Comparison of ENCODE assay signal across 7 mouse cellular contexts in the genomic region with DNA sequence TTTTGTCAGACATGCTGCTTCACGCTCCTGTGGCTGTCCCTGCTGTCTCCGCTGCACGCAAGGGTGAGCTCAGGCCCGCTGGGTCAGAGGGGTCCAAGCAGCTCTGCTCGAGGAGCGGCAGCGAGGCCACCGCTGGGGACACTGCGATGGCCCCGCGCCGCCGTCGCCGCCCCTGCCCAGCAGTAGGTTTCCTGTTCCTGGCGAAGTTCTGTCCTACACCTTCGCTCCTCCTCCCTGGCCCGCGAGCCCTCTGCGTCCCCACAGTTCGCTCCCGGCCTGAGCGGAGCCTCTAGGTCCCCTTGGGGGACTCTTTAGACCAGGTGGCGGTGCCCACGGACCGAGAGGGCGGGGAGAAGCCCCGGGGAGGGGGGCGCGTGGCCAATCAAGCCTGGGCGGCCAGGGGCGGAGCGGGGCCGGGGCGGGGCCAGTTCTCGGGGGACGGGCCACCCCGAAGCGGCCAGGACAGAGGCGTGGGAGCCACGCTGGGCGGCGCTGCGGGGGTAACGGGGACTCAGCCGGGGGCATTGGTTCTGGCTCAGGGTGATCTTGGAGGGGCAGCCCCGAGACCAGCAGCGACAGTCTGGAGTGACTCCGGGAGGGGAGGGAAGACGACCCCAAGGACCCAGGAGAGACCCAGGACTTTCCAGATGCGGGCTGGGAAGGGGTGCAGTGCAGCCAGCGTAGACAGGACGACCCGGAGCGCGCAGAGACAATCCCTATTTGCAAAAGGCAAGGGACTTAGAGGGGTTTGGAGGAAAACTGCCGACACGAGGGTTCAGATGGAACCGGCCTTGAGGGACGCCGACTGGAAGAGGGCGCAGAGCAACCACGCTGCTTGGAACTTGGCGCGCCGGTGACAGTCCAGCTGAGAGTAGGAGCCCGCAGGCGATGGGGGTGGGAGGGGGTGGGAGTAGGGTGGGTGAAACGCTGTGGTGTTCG. TPM values are rescaled to one million over a fixed set of nuclear protein-coding genes. Genes with fewer than 3 reads are reported as not detected.
DNase-seq lines count a peak whose midpoint lies in the region; ATAC-seq and TF ChIP-seq lines count a peak whose summit lies in the region.

A gene (minus strand): TSS at position 358 of the 939 bp plus-strand sequence.

- peak; percentile 53 for TF ChIP-seq CTCF in intestine, postnatal 0 days (IDR thresholded peaks at IDR 0.05; ENCODE audit: low read depth)

- H3K4me1 ChIP-seq in embryonic facial prominence, embryonic 10.5 days, result peaks cover 32% of the 10 kb centered on the region
- no peaks in the 10 kb centered on the region for H3K4me1 ChIP-seq in intestine, postnatal 0 days (replicated peaks; ENCODE audit: control insufficient read depth, insufficient read depth, low read length)
- no peaks in the 10 kb centered on the region for H3K4me1 ChIP-seq in limb, embryonic 11.5 days (ENCODE audit: control insufficient read depth, insufficient read depth, low read length)
- H3K4me1 ChIP-seq in midbrain, embryonic 13.5 days (replicated peaks), result peaks cover 19% of the 10 kb centered on the region

- no peaks in the 10 kb centered on the region for H3K9me3 ChIP-seq in embryonic facial prominence, embryonic 10.5 days
- H3K9me3 ChIP-seq in intestine, postnatal 0 days (ENCODE audit: control insufficient read depth), result no peaks in the 10 kb centered on the region
- no peaks in the 10 kb centered on the region for H3K9me3 ChIP-seq in limb, embryonic 11.5 days (ENCODE audit: control insufficient read depth, low read length)
- H3K9me3 ChIP-seq in midbrain, embryonic 13.5 days, result no peaks in the 10 kb centered on the region

- H3K4me2 ChIP-seq in intestine, postnatal 0 days (replicated peaks; ENCODE audit: low read depth), result peak within 1 kb of the TSS; percentile 98
- H3K4me2 ChIP-seq in limb, embryonic 11.5 days (ENCODE audit: low read depth, severe bottlenecking), result peak within 1 kb of the TSS; percentile 85
- peak within 1 kb of the TSS; percentile 100 for H3K4me2 ChIP-seq in midbrain, embryonic 13.5 days (replicated peaks)

- peak; percentile 91 for ATAC-seq in intestine, postnatal 0 days
- peak; percentile 95 for ATAC-seq in limb, embryonic 11.5 days (ENCODE audit: insufficient number of reproducible peaks, low FRiP score, low TSS enrichment, low read depth)
- ATAC-seq in midbrain, embryonic 13.5 days, result peak; percentile 92

- H3K4me3 ChIP-seq in embryonic facial prominence, embryonic 10.5 days, result peak within 1 kb of the TSS; percentile 70
- peak within 1 kb of the TSS; percentile 77 for H3K4me3 ChIP-seq in intestine, postnatal 0 days (ENCODE audit: low read depth, low read length)
- H3K4me3 ChIP-seq in limb, embryonic 11.5 days (ENCODE audit: low read depth, low read length), result peak within 1 kb of the TSS; percentile 67
- H3K4me3 ChIP-seq in midbrain, embryonic 13.5 days (replicated peaks), result peak within 1 kb of the TSS; percentile 59

- no peaks in the 10 kb centered on the region for H3K36me3 ChIP-seq in embryonic facial prominence, embryonic 10.5 days (replicated peaks)
- H3K36me3 ChIP-seq in intestine, postnatal 0 days (ENCODE audit: control insufficient read depth, insufficient read depth), result no peaks in the 10 kb centered on the region
- H3K36me3 ChIP-seq in limb, embryonic 11.5 days (ENCODE audit: control insufficient read depth, insufficient read depth, low read length), result no peaks in the 10 kb centered on the region
- H3K36me3 ChIP-seq in midbrain, embryonic 13.5 days, result no peaks in the 10 kb centered on the region

- peaks cover 39% of the 10 kb centered on the region for H3K27me3 ChIP-seq in embryonic facial prominence, embryonic 10.5 days (replicated peaks; ENCODE audit: low read depth, poor library complexity, severe bottlenecking)
- 0 out of 2 replicates have a peak, but pooled peaks cover 14% of the 10 kb centered on the region for H3K27me3 ChIP-seq in intestine, postnatal 0 days (replicated peaks; ENCODE audit: control insufficient read depth, insufficient read depth, low read length)
- no peaks in the 10 kb centered on the region for H3K27me3 ChIP-seq in limb, embryonic 11.5 days (ENCODE audit: control insufficient read depth, insufficient read depth, low read length)
- peaks cover 37% of the 10 kb centered on the region for H3K27me3 ChIP-seq in midbrain, embryonic 13.5 days

- H3K27ac ChIP-seq in embryonic facial prominence, embryonic 10.5 days (replicated peaks), result peak within 1 kb of the TSS; percentile 79
- peak within 1 kb of the TSS; percentile 11; the same call in 1 of the 2 replicates for H3K27ac ChIP-seq in intestine, postnatal 0 days (ENCODE audit: low read depth, low read length)
- H3K27ac ChIP-seq in limb, embryonic 11.5 days (replicated peaks; ENCODE audit: low read depth, low read length), result no peak within 1 kb of the TSS
- peak within 1 kb of the TSS; percentile 0; the same call in 1 of the 2 replicates for H3K27ac ChIP-seq in midbrain, embryonic 13.5 days

- peak within 1 kb of the TSS; percentile 60 for H3K9ac ChIP-seq in intestine, postnatal 0 days (ENCODE audit: low read depth, low read length)
- H3K9ac ChIP-seq in limb, embryonic 11.5 days (ENCODE audit: low read length), result peak within 1 kb of the TSS; percentile 38
- H3K9ac ChIP-seq in midbrain, embryonic 13.5 days (replicated peaks), result peak within 1 kb of the TSS; percentile 64

- DNase-seq in adrenal gland, postnatal 14 days, result peak; percentile 98
- DNase-seq in embryonic facial prominence, embryonic 10.5 days (ENCODE audit: low spot score), result peak; percentile 90
- DNase-seq in gonadal fat pad, adult 2 months (ENCODE audit: low read depth), result no peak
- peak; percentile 85 for DNase-seq in limb, embryonic 11.5 days (ENCODE audit: low spot score)
- peak; percentile 76 for DNase-seq in spleen, adult 12 weeks (ENCODE audit: low spot score)

- under 1% methylated on average over 70 of the region's 70 CpGs for WGBS in embryonic facial prominence, embryonic 10.5 days
- under 1% methylated on average over 69 of the region's 70 CpGs for WGBS in intestine, postnatal 0 days
- WGBS in limb, embryonic 11.5 days, result under 1% methylated on average over 70 of the region's 70 CpGs
- WGBS in midbrain, embryonic 13.5 days, result under 1% methylated on average over 70 of the region's 70 CpGs

RNA-seq across cellular contexts. Expression of the gene that starts here (rescaled TPM):
- 91.9 and 93.3 TPM in 2 replicates for total RNA-seq in adrenal gland, postnatal 14 days (2021)
- polyA plus RNA-seq in embryonic facial prominence, embryonic 10.5 days (2016; fragmentation: Nextera tagmentation; extraction: Ambion mirVana), result 4.5 and 5.2 TPM in 2 replicates
- polyA plus RNA-seq in gonadal fat pad, adult 2 months (2012; rRNA removed), result 16.6 and 24.4 TPM in 2 replicates
- polyA plus RNA-seq in intestine, postnatal 0 days (2015; fragmentation: Nextera tagmentation; extraction: Ambion mirVana), result 6.3 and 8.6 TPM in 2 replicates
- polyA plus RNA-seq in limb, embryonic 11.5 days (2014; fragmentation: Nextera tagmentation; extraction: Ambion mirVana), result 5.7 and 6.4 TPM in 2 replicates
- polyA plus RNA-seq in midbrain, embryonic 13.5 days (2015; fragmentation: Nextera tagmentation; extraction: Ambion mirVana), result 4.3 and 4.5 TPM in 2 replicates
